9 mouse cellular contexts compared by ENCODE assay signal in the genomic region with DNA sequence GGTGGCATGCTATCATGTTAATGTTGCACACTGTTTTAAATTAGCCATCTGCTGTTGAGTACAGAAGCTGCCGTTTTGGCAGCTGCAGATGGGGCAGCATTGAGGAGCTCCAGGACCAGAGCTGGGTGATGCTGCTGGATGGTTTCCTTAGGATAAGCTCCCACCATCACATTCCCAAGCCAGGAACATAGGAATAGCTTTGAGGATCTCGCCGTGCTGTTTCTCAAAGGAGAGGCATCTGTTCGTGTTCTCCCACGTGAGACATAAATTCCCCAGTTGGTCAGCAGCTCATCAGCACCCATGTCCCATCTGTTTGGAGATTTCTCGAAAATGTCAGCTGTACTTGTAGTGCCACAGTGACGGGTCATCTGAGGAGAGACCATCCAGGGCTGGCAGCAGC. TPM values are rescaled to one million over a fixed set of nuclear protein-coding genes. Genes with fewer than 3 reads are reported as not detected.
DNase-seq lines count a peak whose midpoint lies in the region; ATAC-seq lines count a peak whose summit lies in the region.
"Had no signal": no experiment of that assay in that cellular context is flagged by ENCODE, and none has a peak within 500 bp of the region (broad histone marks: within the 10 kb centered on the region; RNA-seq: fewer than 3 reads in every experiment).

No protein-coding gene starts in this region.

- H3K36me3 ChIP-seq in heart, embryonic 15.5 days = no peaks in the 10 kb centered on the region
- H3K36me3 ChIP-seq: stomach, embryonic 15.5 days had no signal

- no peaks in the 10 kb centered on the region for H3K27me3 ChIP-seq in heart, embryonic 15.5 days
- H3K27me3 ChIP-seq: stomach, embryonic 15.5 days had no signal

- H3K4me1 ChIP-seq in heart, embryonic 15.5 days (replicated peaks) = peaks cover 48% of the 10 kb centered on the region
- peaks cover 14% of the 10 kb centered on the region for H3K4me1 ChIP-seq in brown adipose tissue, adult 24 weeks (ENCODE audit: control insufficient read depth, insufficient read depth, insufficient read length, low read length)
- H3K4me1 ChIP-seq: stomach, embryonic 15.5 days had no signal

- H3K27ac ChIP-seq in heart, embryonic 15.5 days = peak overlapping the region; percentile 39; the same call in 1 of the 2 replicates
- H3K27ac ChIP-seq in brown adipose tissue, adult 24 weeks (replicated peaks; ENCODE audit: low read depth, low read length) = peak overlapping the region; percentile 99
- H3K27ac ChIP-seq: stomach, embryonic 15.5 days had no signal

- H3K9me3 ChIP-seq in heart, embryonic 15.5 days (replicated peaks) = no peaks in the 10 kb centered on the region
- H3K9me3 ChIP-seq: stomach, embryonic 15.5 days had no signal

- H3K4me2 ChIP-seq in heart, embryonic 15.5 days = no peak overlapping the region
- H3K4me2 ChIP-seq: stomach, embryonic 15.5 days had no signal

- WGBS in heart, embryonic 15.5 days = 73% methylated on average over 7 of the region's 7 CpGs

- no peak overlapping the region for H3K4me3 ChIP-seq in heart, embryonic 15.5 days
- H3K4me3 ChIP-seq in brown adipose tissue, adult 24 weeks (ENCODE audit: insufficient read depth, low read depth, low read length) = peak overlapping the region; percentile 6
- H3K4me3 ChIP-seq: stomach, embryonic 15.5 days had no signal

- DNase-seq in heart, postnatal 36 days = no peak
- DNase-seq in frontal cortex, postnatal 25 days (ENCODE audit: low spot score in 2 of 2) = peak; percentile 25 to 44
- peak; percentile 66 to 71 for DNase-seq in right cerebral cortex, adult 2 months (ENCODE audit: low spot score in 2 of 2)
- no peak for DNase-seq in thymus, postnatal 25 days
- no peak for DNase-seq in B cell, adult 2 months
- DNase-seq: cerebellum, postnatal 36 days had no signal

- no peak overlapping the region for H3K9ac ChIP-seq in heart, embryonic 15.5 days
- H3K9ac ChIP-seq: stomach, embryonic 15.5 days had no signal

- intact Hi-C loops in heart, postnatal 36 days (cut with DNase I) = loop anchor here (2.0 kb wide), 1 partner anchor 15 kb away; no protein-coding TSS in a partner anchor

- ATAC-seq in heart, embryonic 15.5 days (replicated peaks; ENCODE audit: insufficient number of reproducible peaks, insufficient read depth, low FRiP score, low read depth) = no peak

RNA-seq across cellular contexts. Expression of a gene that starts 28.3 kb away (rescaled TPM):
- polyA plus RNA-seq in heart, embryonic 15.5 days (2015; fragmentation: Nextera tagmentation; extraction: Ambion mirVana) = 11.6 and 15.5 TPM in 2 replicates
- total RNA-seq in heart, postnatal 36 days (2021) = 10 to 100 TPM; 97.6 to 98.6 TPM
- 19.1 and 24.3 TPM in 2 replicates for polyA plus RNA-seq in brown adipose tissue, adult 24 weeks (2012; ENCODE audit: insufficient read depth, insufficient read length, missing spikeins)

Comparison
In these comparisons a context has a peak if more than half of its experiments do, and no peak if none do; other contexts are left out.
1. DNase-seq: peak in frontal cortex, postnatal 25 days (2 of 2) and right cerebral cortex, adult 2 months (2 of 2); none in heart, postnatal 36 days (0 of 2), thymus, postnatal 25 days (single experiment) and B cell, adult 2 months (0 of 2).